Mouse (Mus musculus) lung, adult 18-20 months (tissue): ENCODE results near the gene Cdon.
"Not testable (repeated sequence)": the region's sequence is repeated elsewhere in the genome, so short reads cannot be mapped to it uniquely, and the experiment has no call there.

Experiments used
- DNase-seq, 2 experiments: peaks; one replicate each; pipeline ENCODE4 v3.0.0; 2022; ENCODE audit warnings: mixed read lengths in 2 of 2

Gene Cdon

DNA sequence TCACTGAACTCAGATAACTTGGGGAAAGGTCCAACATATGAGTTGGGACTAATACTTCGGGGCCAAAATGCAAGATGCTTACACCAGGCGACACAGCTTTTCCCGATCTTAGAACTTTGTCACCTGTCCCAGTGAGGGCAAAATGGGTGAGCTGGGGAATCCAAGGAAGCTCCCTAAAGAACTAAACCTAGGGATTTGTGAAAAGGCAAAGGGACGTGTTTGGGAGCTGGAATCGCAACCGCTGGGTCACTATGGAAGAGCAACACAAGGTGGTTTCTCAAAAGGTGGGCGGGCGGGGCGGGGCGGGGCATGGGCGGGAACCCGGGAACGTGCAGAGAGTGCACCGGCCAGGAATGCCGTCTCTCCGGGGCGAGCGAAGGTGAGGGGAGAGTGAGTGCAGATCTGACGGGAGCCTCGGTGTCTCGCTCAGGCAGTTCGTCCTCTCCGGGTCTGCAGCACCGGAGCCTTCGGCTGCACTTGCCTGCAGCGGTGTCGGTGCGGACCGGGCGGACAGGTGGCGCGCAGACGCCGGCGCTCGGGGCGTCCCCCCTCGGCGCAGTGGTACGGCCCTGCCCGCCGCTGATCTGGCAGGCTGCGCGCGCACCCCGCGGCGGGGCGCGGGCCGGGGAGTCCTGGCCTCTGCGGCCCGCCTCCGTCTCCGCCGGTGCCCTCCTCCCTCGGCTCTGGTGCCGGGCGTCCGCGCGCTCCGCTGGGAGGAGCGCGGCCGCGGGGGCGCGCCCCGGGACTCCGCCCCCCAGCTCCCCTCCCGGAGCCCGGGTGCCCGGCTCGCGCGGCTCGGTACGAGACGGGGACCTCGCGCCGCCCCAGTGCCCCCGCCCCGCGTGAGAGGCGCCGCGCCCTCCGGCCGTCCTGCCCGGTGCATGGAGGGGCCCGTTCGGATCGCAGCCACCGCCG, at the start of gene Cdon:
Gene Cdon, plus strand, starts transcription at position 324 of the 915 bp plus-strand sequence.
- peak; percentile 90 to 93 for DNase-seq

DNA sequence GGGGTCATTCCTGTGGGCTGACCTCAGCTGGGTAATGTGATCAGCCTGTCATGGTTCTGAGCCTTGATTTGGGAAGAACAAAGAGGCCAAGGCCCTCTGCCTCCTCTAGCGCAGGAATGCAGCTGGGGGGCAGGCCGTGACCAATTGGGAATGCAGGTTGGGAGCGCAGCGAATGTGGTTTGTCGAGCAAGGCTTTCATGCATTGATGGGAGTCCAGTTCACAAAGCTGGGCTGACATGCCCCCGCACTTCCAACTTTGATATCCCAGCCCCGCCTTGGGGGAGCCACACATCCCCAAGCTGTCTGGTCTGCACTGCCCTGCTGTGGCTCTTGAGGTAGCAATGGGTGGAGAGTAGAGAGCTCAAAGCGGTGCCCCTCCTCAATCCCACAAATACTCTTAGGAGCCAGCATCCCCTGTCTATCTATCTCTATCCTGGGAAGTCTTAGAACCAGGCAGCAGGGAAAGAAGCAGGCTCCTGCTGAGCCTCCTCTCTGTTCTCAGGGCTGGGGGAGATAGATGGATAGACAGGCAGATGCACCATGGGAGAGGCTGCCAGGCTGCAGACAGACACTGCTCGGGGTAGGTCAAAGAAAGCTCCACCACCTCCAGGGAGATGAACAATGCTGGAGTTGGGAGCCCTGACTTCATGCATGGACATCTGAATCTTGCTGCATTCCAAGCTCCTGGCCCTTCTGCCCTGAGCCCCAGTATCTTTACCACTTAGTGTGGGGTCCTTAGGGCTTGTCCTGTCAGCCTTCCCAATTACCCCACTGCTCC, 48.4 kb upstream of the Cdon start:
- no peak for DNase-seq

DNA sequence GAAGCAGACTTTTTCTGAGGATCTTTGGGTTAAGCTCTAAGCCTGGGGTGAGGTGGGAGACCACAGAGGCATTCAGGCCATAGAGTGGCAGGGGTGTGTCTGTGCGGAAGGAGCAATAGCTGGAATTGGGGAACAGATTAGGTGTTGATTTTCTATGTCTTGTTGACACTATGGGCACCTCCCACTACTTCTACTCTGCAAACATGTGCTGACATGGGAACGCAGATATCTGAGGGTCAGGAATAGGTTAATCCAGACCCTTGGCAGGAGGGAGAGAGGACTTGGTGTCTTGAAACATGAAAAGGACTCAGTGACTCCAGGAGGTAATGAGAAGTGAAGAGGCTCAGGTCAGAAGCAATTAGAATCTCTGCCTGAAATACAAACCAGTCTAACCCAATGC, 43.0 kb upstream of the Cdon start:
- no peak for DNase-seq

DNA sequence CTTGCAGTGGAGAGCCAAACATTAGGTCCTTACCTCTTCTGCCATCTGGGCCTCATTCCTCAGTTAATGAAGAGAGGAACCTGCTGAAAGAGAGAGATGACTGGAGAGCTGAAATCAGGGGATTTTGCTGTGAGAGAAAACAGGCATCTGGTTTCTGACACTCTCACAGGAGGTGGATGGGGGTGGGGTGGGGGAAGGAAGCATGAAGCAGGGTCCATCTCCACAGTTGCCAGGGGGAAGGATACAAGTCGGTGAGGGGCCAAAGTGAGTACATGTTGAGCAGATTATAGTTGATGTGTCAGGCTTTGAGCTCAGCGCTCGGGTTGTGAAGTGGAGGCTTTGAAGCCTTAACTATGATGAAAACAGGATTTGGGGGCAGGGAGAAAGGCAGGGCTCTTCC, 41.9 kb upstream of the Cdon start:
- DNase-seq = no peak

DNA sequence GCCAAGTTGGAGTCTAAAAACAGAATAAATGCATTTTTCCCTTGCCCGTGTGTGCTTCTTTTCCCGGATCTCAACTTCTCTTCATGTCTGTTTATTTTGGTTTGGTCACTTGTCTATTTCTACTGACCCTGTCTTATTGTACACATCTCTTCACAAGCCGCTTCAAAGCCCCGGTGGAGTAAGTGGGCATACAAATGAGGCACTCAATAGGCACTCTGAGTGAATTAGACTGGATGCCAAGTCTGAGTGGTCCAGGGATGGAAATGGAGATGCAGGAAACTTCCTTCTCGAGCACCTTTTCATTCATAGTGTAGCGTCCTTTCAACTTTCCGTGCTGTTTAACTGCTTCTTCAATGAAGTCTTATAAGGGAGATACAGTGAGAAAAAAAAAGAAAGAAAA, 21.0 kb upstream of the Cdon start:
- DNase-seq = no peak

DNA sequence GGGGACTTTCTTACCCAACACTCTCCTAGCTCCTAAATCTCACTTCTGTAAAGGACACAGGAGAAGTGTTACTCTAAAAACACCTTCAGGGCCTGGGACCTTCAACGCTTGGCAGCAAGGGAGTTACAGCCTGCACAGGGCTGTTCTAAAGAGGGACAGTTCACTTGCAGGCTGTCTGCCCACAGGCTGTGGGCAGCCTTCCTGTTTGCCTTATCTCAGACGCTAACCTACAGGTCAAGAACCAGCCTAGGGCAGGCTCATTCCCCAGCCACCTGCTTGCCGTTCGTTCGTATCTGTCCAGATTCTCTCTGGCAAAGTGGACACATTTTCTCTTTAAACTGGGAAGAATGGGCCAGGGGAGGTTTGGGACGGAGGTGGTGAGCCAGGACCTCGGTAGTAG, 20.5 kb upstream of the Cdon start:
- no peak for DNase-seq

DNA sequence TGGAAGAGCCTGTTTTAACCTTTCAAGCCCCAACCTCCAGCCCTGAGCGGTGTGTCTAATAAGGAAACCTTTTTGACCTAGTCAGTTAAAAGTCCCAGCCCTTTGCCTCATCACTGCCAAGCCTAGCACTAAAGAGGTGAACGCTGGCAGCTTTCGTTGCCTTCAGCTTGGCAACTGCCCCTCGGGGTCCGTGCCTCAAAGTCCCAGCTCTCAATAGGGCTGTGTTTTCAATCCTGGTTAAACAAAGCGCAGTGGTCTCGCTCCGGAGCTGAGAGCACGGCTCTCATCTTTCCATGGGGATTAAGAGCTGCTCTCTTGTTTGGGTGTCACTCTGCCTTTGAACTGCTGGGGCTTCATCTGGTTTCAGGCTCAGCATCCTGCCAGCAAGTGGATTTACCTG, 20.1 kb upstream of the Cdon start:
- DNase-seq = no peak

DNA sequence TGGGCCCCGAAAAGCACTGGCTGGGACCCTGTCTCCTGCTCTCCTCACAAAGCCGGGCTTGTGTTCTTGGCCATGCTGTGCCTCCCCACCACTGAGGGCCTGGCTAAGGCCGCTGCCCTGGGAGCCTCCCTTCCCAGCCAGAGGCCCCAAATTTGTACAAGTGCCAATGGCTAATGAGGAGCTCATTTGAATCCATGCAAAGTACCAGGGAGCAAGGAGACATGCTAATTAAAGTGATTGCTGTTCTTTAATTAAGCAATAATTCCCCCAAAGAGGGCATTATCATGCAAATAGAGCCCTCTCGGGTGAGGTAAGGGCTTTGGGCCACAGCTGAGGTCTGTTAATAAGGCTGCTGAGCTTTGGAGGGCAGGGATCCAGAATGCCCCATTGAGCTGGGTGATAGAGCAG, 18.3 kb upstream of the Cdon start:
- DNase-seq = no peak

DNA sequence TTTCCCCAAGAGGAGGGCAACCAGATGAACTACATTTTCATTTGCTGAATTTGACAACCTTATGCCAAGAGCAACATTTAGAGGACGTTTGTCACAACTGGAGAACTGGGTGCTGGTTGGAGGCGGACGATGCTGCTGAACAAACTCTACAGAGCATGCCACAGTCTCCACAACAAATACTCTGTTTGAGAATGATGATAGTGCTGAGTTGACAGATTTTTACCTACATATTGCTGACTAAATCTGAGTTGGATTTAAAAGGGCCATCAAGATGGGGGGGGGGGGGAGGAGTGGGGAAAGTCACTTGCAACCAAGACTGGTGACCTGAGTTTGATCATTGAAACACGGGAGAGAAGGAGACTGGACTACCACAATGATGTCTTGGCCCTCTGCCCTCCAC, 17.4 kb upstream of the Cdon start:
- no peak for DNase-seq

DNA sequence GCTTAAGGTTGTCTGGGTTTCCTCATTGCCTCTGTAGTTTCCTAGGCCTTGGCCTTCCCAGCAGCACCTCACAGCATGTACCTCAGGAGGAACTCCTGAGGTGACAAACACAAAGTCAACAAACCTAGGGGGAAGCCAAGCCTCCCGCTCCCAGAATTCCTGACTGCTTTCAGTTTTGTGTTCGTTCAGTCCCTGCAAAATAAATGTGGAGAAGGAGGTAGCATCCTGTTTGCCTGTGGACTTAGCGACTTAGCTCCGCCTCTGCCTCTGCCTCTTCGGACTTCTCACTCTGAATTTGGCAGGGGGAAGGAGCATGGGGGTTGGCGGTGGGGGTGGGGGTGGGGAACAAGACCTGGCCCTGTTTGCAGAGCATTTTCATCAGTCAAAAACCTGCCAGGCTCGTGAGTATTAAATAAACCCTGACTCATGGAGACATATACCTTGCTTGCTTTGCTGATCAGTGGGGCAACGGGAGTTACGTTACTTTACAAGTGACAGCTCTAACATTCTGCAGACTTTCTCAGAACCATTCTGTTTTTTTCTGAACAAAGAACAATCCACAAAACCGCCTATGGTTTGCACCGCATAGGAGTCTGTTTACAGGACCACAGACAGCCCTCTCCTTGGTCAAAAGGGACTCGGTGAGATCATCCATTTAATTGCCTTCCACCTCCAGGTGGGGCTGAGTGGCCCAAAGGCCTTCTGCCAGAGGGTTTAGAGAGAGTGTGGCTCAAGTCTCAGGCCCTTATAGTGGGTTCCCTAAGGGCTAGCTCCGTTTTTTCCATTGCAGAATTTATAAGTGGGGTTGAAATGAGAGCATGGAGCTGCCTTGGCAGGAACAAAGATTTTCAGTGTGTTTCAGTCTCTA, 15.7 kb upstream of the Cdon start:
- peak; percentile 16 to 39 for DNase-seq

DNA sequence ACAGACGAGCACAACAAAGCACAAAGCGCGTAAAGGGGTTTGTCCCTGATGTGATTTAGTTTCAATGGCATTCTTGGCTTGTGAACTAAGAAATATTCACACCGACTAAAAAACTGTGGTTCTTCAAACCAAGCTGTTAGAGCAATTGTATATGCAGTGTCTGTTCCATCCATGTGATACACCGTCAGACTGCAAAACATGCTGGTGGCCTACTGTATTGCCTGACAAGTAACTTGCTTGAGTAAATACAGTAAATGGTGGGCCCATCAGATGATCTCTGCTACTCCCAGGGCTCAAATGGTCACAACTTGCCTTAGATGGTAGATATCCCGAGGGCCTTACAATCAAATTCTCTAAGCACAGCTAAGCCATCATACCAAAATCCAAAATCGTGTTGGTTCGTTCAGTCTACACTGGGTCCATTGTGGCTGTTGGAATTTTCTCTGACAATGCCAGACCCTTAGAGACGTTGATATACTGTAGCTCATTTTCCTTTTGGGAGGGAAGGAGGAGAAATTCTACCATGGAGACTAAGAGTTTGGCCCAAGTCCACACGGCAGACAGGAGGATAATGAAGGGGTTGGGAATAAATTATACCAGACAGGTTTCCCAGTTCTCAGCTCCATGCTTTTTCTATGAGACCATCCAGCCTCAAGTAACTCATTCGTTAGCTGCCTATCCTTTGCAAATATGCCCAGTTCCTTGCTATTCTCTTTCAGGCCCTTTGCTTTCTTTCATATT, 9.5 kb upstream of the Cdon start:
- no peak for DNase-seq

DNA sequence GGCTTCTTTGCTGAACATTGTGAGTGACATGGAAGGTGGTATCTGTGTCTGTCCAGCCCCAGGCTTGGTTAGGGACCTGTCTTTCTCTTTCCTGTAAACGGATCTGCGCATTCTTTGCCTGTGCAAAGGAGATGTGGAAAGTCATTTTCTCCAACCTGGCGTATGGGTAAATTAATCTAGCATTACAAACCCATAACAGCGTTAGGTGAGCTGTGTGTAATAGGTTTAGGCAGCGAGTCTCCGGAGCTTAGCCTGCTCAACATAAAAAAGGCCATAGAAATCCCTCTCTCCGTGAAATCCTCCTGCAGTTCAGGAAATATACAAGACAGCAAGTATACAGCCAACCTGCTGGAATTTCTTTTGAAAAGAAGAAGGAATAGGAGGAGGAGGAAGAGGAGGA, 9.0 kb upstream of the Cdon start:
- DNase-seq = no peak

DNA sequence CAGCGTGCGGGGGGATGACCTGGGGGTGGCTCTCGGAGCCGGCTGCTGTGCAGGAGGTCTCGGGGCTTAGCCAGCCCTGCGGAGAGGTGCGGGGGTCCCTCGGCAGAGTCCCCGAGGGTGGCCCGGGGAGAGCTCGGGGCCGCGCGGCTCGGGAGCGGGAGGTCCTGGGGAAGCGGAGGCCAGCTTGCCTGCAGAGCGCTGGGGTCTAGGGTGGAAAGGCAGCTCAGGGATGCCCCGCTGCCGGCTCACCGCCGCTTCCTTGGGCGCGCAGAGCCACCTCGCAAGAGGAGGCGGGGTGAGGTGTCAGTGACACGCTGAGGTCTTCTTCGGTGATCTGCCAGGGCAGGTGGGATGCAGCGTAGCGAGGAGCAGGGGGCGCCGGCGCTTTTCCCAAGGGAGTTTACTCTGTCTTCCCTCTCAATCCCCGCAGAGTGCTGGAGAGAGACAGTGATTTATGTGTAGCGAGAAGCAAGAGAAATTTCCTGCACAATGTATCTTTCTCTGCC, 855 bp downstream of the Cdon start:
- DNase-seq = peak in 1 of 2 experiments; percentile 21

DNA sequence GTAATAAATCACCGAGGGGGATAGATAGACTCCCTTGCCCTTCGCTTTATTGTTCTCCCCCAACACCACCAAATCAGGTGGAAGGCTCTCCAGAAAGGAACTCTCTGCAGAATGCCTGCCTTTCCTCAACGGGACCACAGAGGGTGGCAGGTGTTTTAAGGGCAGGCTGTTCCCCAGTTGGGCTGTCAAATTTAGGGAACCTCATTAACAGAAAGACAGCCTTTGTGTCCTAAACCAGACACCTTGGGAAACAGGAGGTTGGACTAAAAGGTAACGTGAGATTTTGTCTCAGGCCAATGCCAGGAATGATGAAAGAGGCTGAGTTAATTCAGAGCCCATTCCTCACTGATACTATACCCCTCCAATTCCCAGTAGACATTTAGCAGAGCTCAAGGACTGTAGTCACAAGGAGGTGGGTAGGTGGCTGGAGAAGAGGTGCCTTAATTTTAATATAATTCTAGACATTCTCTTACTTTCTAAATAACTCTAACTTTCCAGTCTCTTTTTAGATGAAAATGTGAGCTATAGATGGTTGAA, 1.5 kb downstream of the Cdon start:
- no peak for DNase-seq

DNA sequence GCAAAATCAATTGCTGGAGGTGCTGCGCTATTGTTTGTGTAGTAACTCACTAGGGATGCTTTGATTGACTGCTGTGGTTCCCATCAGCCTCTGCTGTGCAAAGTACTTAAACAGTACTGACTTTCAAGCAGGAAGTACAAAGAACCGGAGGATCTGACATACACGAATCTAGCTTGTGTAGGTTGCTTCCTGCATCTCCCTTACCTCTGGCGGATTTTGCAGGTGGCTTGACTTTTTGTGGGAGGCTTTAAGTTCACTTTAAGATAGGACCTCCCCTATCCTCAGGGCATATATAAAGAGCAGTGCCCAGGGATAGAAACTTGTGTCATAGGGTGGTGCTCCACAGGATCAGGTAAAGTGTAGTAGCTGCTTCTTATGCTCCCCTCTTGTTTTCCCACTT, 2.3 kb downstream of the Cdon start:
- no peak for DNase-seq

DNA sequence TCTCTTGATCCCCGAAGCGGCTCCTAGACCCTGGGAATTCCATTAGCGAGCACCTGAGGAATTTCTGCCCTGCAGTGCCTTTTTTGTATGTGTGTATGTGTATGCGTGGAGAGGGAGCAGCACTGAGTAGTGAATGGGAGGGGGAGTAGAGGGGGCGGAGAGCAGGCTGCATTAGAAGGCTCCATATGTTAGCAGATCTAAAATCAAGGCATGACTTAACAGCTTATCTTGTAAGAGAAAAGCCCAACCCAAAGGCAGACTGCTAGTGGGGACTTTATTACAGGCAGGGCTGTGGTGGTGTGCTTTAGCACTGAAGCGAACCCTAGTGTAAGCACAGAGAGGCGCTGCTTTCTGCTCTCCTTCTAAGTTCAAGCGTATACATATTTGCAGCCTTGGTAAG, 3.7 kb downstream of the Cdon start:
- no peak for DNase-seq

DNA sequence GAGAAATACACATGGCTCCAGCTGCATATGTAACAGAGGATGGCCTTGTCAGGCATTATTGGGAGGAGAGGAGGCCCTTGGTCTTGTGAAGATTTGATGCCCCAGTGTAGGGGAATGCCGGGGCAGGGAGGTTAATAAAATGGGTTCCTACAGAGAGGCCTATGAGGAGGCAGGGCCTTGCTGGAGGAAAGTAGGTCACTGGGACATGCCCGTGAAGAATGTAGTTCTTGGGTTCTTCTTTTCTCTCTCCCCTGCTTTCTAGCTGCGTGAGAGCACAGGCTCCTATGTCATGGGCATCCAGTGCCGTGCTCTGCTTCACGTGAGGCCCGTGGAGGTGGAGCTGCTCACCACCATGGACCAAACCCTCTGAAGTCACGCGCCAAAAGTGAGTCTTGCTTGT, 9.5 kb downstream of the Cdon start:
- DNase-seq = no peak

DNA sequence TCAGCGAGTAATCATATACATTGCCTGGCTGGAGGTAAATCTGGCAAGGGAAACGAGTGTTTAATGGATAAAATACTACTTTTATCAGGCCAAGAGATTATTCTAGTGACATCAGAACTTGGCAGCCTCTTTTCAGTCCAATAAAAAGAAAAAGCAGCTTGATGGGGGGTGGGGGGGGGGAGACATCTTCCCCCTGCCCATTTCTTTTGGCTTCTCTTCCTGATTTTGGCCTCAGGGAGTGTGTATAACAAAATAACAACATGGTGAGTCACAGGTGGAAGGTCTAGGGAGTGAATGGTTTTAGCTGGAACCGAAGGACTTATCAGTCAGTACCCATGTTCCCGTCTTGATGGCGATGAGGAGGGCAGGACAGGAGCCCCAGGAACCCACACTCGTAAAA, 10.5 kb downstream of the Cdon start:
- DNase-seq = no peak

DNA sequence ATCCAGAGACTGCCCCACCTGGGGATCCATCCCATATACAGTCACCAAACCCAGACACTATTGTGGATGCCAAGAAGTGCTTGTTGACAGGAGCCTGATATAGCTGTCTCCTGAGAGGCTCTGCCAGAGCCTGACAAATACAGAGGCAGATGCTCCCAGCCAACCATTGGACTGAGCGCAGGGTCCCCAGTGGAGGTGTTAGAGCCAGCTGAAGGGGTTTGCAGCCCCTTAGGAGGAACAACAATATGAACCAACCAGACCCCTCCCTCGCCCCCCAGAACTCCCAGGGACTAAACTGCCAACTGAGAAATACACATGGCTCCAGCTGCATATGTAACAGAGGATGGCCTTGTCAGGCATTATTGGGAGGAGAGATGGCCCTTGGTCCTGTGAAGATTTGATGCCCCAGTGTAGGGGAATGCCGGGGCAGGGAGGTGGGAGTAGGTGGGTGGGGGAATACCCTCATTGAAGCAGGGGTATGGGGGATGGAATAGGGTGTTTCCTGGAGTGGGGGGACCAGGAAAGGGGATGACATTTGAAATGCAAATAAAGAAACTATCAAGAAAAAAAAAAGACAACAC, 11.9 kb downstream of the Cdon start:
- DNase-seq = not testable (repeated sequence)

DNA sequence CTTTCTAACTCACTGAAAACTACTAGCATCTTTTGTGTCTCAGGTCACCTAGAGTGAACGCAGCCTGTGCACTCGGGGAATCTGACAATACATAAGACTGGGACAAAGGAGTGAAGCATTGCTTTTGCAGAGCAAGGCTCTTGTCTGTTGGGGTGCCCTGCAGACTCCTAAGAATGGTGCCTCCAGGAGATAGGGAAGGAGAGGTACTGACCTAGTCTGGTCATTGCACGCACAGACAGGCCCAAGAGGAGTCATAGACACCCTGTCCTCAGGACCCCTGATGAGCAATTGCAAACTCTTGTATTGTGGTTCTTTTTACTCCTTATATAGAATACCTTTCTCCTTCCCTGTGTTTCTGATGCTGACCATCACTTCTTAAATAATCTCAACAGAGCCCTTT, 13.4 kb downstream of the Cdon start:
- DNase-seq = no peak

DNA sequence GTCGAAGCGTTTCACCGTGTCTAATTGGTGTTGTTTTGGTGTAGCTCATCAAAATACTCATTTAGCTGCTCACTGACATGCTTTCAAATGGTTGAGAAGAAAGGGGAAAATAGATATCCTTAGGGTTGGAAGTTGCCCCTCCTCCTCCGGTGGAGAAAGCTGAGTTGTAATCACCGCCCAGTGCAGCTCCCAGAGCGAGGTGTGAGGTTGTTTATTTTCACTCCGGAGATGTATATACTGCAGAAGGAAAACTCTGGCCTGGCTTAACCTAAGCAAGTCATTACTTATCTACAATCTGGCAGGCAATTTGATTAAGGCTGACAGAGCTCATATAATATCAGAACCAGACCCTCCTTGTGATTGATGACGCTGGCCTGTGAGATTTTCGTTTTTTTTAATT, 14.6 kb downstream of the Cdon start:
- no peak for DNase-seq
